Mouse (Mus musculus): Measurements from ENCODE around the gene Syce1. TPM values are rescaled to one million over a fixed set of nuclear protein-coding genes. Genes with fewer than 3 reads are reported as not detected.

Gene Syce1
- under 1 TPM; 0.18 to 0.24 TPM for total RNA-seq (2021)

DNA sequence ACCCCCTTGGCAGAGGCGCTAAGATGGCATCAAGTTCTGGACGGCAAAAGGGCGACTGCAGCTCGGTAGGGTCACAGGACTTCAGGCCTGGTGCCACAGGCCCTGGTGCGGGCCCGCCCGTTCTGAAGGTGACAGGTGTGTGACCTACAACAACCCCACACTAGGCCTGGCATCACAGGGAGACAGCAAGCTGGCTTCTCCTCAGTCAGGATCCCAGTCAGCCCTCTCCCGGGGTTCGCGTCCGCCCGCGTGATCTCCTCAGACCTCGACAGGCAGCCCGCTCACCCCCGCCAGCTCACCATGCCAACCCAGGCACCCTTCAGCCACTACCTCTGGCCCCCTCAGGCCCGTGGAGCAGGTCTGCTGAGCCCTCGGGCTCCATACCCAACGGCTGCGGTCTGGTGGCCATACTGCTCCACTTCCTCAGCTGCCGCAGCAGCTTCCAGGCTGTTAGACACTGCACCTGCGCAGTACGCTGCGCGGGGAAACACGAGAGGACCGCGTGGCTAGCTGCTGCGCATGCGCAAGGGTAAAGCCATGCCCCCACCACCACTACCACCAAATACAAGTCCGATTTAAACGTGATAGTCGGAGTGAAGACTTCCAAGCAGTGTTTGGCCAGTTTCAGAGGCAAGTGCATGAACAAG, at the start of gene Syce1:
Syce1 (minus strand) TSS at position 447 of the 647 bp plus-strand sequence.
- no peak for DNase-seq

DNA sequence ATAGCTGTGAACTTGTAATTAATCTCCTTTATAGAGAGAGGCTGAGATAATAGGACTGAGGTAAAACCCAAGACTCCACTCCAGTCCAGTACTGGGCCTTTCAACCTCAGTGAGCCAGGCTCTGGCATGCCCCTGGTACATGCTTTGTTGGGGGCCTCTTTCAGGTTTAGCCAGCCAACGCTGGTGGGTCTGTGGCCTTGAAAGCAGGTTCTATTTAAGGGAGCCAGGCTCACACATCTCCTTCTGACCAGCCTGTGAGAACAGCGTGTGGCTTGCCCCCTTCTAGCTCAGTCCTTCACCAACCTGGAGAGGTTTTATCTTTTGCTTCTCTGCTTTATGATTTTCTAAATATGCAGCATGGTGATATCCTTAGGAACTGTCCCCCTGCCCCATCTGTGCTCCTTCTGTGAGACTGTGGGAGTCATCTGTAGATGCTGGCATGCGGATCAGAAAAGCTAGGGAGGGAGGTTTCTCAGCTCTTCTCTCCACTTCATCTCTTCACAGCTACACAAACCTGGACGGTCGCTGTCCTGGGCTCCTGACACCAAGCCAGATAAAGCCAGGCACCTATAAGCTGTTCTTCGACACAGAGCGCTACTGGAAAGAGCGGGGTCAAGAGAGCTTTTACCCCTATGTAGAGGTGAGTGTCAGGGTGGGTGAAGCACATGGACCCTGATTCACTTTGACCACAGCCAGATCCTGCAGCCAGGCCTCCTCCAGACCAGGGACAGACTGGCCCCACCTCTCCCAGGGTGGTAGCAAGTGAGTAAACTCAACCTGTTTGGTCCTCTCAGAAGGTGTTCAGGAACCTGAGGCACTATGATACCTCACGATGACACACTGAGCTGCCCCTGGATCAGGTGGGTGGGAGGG, 48.8 kb upstream of the Syce1 start:
- DNase-seq, result no peak

DNA sequence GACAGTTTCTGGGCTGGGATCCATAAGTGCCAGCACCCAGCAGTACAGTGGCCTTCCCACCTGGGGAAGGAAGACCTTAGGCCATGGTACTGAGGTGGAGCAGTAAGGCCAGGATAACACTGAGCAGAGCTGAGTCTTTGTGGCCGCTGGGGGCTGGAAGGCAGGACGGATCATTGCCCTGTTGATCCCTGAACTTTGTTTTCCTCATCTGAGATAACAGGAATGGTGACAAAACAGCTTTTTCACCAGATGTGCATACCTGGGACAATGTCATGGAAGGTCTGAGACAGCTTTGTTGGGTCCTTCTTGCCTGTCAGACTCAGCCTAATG, 48.1 kb upstream of the Syce1 start:
- DNase-seq, result no peak

DNA sequence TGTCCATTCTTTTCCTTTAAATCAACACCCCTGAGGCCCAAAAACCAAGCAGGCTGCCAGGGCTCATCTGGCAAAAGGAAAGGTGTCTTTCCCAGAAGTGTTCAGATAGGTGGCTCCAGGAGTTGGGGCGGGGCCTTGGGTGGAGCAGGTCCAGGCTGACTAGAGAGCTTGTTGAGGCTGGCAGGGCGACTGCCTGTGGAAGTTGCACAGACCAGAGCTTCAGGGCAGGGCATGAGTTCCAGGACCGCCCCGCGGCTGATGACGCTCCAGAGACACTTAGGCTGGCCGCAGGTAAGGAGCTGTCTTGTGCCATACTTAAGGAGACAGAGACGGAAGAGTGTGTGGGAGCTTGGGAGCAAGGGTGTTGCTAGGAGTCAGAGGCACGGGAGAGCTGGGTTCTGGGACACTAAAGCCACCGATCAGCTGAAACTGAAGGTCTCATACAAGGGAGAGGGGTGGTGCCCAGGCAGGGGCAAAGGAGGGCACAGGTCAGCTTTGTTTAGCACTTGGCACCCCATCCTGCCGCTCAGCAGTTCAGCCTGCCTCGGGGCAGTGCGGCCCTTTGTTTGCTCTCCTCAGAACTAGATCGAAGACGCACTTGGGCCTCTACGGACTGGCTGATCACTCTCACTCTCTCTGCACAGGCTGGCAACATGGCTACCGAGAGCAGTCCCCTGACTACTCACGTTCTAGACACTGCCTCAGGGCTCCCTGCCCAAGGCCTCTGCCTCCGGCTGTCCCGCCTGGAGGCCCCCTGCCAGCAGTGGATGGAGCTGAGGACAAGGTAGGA, 47.5 kb upstream of the Syce1 start, which contains the start of gene Urah:
Urah (plus strand) TSS at position 51 of the 790 bp plus-strand sequence.
- DNase-seq, result no peak

DNA sequence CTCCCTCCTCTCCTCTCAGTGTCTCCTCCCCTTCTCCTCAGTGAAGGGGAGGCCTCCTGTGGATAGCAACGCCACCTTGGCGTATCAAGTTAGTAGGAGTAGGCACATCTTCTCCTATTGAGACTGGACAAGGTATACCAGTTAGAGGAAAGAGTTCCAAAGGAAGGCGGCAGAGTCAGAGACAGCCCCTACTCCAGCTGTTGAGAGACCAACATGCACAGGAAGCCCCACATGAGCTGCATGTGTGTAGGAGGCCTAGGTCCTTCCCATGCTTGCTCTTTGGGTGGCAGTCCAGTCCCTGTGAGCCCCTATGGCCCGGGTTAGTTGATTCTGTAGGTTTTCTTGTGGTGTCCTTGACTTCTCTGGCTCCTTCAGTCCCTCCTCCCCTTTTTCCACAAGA, 45.7 kb upstream of the Syce1 start:
- no peak for DNase-seq

DNA sequence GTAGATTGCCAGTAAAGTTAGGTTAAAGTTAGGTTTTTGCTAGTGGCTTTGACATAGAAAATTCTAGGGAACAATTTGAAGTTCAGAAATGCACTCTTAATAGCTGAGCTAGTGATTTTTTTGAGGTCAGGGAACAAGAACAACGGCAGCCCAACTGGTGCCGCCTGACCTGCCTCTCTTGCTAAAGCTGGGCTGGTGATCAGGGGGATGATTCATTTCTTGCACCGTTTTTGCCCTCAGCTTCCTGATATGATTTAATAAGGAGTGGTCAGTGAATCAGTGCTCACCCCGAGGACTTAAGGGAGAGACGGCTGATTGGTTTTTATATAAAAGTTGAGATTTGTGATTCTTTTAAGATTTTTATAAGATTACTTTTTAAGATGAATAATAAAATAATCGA, 43.8 kb upstream of the Syce1 start:
- DNase-seq, result no peak

DNA sequence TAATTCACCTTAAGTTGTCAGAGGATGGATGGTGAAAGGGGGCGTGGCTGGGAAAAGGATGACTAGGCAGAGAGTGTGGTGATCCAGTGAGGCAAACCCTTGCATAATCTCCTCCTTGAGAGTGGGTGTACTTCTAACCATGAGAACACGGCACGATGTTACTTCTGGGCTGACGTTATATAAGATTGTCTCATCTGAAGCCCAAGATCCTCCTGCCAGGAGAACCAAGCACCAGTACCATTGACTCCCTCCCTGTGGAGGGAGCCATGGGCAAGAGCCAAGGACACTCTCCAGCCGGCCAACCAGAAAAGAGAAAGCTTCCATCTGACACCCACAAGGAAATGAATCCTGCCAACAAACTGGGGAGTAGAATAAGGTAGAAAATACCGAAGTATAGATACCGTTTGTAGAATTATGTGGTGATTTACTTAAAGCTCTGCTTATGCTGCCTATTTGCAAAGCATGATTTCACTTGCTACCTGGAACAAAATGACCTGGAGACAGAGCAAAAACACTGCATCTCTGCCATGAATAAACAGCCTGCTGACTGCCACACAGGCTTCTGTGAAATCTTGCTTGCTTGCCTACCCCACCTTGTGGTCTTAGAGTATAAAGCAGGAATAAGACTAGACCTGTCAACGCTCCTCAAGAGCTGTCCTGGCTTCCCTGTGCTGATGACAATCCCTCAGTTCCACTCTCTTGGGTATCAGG, 40.7 kb upstream of the Syce1 start:
- no peak for DNase-seq

DNA sequence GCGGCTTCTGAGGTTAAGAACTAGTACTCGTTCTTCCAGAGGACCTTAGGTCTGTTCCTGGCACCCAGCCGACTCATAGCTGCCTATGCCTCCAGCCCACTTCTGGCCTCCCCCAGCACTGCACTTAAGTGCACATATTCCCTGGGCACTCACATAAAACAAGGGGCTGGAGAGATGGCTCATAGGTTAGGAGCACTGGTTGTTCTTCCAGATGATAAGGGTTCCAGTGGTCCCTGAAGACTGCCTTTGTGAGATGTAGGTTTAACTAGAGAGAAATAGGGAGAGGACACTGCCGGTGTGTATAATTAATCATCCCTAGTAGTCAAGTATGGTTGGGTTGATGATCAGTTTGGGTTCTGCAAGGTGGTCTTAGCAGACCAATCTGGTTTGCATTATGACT, 35.1 kb upstream of the Syce1 start:
- DNase-seq, result no peak

DNA sequence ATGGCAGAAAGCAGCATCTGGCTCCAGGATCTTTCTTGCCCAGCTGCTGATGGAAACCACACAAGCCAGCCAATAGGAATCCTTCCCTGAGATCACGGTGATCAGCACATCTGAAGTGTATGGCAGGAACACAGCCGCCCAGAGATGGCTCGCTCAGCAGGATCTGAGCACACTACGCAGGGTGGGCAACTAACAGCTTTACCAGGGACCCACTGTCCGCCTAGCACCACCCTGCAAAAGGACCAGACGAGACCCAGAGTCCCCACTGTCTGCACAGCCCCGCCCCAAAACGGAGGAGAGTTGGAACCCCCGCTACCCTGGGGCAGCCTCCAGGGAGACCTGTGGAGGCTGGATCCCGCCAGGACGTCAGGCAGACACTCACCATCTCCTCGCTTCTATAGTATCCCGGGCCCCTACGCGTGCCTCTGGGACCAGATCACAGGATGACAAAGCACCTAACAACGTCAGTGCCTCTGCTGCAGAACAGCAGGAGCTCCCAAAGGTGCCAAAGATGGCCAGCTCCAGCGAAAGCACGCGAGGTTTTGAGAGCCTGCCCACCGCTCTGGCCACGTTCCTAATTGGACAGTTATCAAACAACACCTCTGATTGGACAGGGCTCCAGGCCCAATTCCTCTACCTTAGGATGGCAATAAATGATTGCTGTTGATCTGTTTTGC, 34.1 kb upstream of the Syce1 start, which contains the start of gene Zfp941:
Zfp941 (minus strand) TSS at position 526 of the 677 bp plus-strand sequence.
- peak; percentile 63 for DNase-seq

DNA sequence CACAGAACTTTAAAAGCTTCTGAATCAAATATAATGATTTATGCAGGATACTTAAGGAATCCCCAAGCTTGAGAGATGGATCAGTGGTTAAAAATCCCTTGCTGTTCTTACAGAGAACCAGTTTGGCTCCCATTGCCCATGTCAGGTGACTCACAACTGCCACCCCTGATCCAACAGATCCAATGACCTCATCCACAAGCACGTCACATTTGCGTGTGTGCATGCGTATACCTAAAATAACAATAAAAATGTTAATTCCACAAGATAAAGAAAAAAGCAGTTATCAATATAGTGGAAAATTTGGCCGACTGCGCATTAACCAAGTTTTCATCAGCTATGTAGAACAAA, 33.6 kb upstream of the Syce1 start:
- no peak for DNase-seq

DNA sequence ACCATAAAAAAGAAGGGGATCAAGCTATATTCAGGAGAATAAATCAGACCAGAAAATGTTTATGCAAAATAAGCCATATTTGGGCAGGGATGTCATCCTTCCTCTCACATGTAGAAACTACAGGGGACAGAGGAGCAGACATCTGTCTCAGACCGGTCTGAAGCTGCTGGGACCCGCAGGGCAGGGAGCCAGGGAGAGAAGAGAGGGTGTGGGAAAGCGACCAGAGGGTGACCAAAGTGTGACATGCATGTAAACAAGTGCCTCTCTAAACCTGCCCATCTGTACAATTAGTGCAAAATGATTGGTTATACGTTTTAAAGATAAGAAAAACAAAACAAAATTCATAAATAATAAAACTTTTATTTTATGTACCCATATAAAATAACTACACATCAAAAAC, 32.5 kb upstream of the Syce1 start:
- no peak for DNase-seq

DNA sequence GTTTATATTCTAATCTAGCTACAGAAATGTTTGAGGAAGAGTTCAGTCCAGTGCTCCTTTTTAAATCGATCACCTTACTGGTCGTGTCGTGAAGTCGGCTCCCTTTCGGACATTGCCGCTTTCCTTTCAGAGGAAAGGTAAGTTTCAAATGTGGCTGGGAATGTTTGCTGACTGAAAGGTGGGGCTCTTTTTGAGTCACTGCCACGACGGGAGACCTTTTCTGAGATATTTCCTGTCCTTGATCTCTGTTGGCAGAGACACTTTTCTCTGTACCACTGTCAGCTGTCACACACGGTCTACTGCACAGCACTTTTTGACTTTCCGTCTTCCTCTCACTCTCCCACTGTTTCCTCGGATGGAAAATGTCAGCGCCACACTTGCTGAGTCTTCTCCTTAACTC, 25.2 kb upstream of the Syce1 start:
- no peak for DNase-seq

DNA sequence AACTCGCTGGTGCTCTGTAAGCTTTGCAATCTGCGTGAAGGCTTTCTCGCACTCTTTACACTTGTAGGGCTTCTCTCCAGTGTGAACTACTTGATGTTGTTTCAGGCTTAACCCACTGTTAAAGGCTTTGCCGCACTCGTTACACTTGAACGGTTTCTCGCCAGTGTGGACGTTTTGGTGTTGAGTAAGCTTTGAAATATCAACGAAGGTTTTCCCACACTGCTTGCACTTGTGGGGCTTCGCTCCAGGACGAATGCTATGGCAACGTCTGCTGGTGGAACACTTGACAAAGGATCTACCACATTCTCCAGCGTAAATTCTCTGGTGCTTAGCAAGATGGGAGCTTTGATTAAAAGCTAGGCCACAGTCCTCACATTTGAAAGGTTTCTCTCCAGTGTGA, 24.1 kb upstream of the Syce1 start:
- DNase-seq, result no peak

DNA sequence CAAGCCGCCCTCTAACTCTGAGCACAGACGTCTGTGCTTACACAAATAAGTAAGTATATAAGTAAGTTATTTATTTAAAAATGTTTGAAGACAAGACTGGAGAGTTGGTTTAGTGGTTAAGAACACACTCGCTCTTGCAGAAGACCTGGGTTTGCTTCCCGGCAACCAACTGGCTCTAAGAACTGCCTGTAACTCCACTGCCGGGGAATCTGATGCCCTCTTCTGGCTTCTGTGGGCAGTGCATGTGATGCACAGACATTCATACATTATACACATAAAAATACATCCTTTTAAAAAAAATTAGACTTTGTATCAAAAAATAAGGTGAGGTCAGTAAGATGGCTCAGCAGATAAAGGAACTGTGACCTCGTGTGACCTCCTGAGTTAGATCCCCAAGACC, 22.8 kb upstream of the Syce1 start:
- no peak for DNase-seq

DNA sequence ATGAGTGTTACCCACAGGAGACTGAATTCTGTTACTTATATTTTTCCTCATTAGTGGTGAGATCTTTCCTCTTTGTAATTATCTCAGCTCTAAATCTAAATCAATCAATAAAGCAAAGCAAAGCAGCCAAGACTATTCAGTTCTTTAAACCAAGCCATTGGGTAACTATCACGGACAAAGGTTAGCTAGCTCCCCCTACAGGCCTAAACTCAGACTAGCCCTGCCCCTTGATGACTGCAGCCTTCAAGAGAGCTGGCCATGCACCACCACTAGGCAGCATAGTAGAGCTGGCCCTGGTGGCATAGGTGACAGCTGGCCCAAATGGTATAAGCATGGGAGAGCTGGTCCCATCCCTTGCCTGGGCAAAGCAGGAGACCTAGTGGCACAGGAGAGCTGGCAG, 18.1 kb upstream of the Syce1 start:
- peak; percentile 30 for DNase-seq

DNA sequence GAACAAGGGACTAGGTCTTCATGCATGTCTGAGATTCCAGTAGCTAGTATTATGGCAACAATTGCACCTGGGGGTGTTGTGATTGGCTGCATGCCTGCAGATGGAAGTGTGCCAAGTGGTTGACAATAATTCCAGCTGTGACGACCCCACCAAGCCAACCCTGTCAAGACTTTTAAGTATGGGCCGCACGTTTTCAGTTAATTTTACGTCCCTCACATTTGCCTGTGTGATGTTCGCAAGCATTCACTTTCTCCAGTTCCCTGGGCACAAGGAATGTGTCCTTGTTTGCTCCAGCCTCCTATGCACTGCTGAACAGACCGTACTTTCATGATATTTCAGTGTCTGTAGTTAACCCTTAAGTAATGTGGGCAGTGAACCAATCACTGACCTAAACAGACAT, 15.0 kb upstream of the Syce1 start:
- no peak for DNase-seq

DNA sequence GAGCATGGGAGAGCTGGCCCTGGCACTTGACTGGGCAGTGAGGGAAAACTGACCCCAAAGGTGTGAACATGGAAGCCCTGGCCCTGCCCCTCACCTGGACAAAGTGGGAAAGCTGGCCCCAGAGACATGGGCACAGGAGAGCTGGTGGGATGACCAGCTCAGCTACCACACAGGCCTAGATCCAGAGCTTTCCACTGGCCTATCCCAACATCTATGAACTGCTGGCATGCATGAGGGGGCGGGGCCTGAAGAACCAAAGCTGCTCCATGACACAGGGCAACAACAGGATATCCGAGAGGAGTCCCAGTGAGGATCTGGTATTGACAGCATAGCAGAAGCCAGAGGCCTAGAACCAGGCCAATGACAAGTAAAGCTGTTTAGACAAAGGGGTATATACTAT, 10.6 kb upstream of the Syce1 start:
- no peak for DNase-seq

DNA sequence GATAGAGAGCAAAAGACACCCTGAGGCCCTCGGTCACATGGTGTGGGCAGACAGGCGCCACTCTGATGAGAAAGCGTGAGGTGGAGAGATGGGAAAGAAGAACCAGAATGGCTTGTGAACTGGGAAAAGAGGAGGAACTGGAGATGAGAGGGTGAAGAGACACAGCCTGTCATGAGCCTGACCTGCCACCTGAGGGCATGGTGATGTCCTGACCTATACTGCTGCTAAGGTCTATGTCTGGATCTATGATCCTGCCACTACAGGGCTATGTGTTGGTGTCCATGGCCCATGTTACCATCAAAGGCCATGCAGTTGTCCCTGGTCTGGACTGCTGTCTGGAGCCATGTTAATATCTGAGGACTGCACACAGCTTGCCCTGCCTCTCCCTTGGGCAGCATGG, 10.0 kb upstream of the Syce1 start:
- no peak for DNase-seq

DNA sequence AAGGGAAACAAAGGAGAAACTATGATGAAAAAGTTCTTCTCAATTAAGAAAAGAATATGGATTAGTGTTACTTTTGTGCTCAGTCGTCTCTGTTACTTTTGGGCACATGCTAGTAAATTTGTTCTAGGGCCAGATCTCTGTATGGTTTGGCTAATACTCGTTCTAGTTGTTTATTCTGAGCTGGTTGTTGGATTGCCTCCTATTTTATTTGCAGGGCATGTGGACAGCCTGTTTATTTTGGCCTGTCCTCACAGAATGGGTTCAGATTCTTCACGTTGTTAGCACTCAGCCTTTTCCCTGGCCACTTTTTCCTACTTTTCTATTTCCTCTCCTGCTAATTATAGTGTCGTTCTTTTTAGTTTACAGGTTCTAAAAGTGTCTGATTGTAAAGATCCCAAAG, 5.9 kb upstream of the Syce1 start:
- no peak for DNase-seq

DNA sequence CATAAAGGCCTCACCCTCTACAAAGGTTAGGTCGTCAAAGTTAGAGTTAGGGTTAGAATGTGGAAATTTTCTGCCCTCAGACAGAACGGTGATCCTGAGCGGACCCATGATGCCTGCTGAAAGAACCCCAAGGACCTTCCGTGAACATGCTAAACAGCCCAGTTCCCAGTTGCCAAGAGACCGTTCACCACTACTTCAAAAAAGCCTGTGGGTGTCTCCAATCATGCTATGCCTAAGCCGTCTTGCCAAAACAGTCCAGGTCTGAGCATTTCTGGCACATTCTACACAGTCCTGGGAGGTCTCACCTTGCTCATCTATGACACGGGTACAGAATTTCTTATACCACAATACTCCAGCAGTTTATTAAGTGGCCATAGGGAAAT, 392 bp upstream of the Syce1 start:
- no peak for DNase-seq

DNA sequence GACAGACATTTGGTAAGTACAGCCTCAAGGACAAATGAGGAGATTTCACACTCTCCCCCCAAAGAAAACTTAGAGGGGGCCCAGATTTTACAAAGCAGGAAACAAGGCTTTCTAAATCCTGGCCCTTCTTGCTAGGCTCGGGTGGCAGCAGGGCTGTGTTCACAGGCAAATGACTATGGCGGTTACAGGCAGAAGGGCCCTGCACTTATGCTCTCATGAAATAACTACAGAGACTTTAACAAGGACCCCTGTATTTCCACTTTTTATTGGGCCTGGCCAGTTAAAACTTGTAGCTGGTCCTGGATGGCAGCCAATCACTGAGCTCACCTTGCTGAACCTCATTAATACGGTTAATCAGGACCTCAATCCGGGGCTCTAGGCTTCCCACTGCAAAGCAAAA, 7.1 kb downstream of the Syce1 start:
- no peak for DNase-seq

Data from heart, postnatal 4 days (tissue).